Mouse (Mus musculus) limb, embryonic 13.5 days (tissue): ENCODE measurements around the gene Prdm1. TPM values are rescaled to one million over a fixed set of nuclear protein-coding genes. Genes with fewer than 3 reads are reported as not detected.

Source experiments
- ATAC-seq: fragments of 200-750 bp; cut with Nextera tagmentation; 2 replicates; pipeline ENCODE4 v1.8.0; 2017; ENCODE audit warnings: low read depth, moderate number of reproducible peaks, moderate TSS enrichment; ENCODE audit not compliant: low FRiP score
- H3K27ac ChIP-seq: fragments of 300-500 bp; sonication (generic); 2 replicates; pipeline ENCODE4 v1.5.1; 2015; ENCODE audit warnings: inconsistent platforms, mild to moderate bottlenecking, moderate library complexity
- H3K27me3 ChIP-seq: fragments of 300-500 bp; sonication (generic); 2 replicates; pipeline ENCODE4 v1.6.1; 2015; ENCODE audit warnings: mild to moderate bottlenecking, inconsistent platforms
- H3K36me3 ChIP-seq: fragments of 300-500 bp; sonication (generic); 2 replicates; pipeline ENCODE4 v1.6.1; 2015; ENCODE audit warnings: inconsistent platforms, mild to moderate bottlenecking, moderate library complexity
- H3K4me1 ChIP-seq: fragments of 300-500 bp; sonication (generic); 2 replicates; pipeline ENCODE4 v1.6.1; 2015; ENCODE audit warnings: inconsistent platforms
- H3K4me2 ChIP-seq: fragments of 300-500 bp; sonication (generic); replicated peaks from 2 replicates; pipeline ENCODE4 v1.6.1; 2015; ENCODE audit warnings: inconsistent platforms, mild to moderate bottlenecking, moderate library complexity
- H3K4me3 ChIP-seq: fragments of 300-500 bp; sonication (generic); 2 replicates; pipeline ENCODE4 v1.5.1; 2015; ENCODE audit warnings: moderate library complexity, mild to moderate bottlenecking, inconsistent platforms
- H3K9ac ChIP-seq: fragments of 300-500 bp; sonication (generic); 2 replicates; pipeline ENCODE4 v1.6.1; 2015; ENCODE audit warnings: mild to moderate bottlenecking, inconsistent platforms
- H3K9me3 ChIP-seq: fragments of 300-500 bp; sonication (generic); 2 replicates; pipeline ENCODE4 v1.6.1; 2016; ENCODE audit warnings: inconsistent platforms
- WGBS: fragments of 180-500 bp; shearing (Covaris S2); methylation state at CpG from one replicate; pipeline ENCODE4 v1.1.7; 2015; 5-methylcytosine and 5-hydroxymethylcytosine counted together
- polyA plus RNA-seq: library from polyadenylated mRNA; unstranded; fragments of >200 nt; fragmentation: Nextera tagmentation; extraction: Ambion mirVana; gene quantifications from 2 replicates; pipeline ENCODE4 v1.2.1, GENCODE M21; 2015

Prdm1 gene
- polyA plus RNA-seq, 1 experiment from 2014 or later, result 4.3 TPM

GRCm38 (mm10) chr10:44490899-44491422 is 37.3 kb downstream of the Prdm1 start:
- no peak overlapping the region for H3K9ac ChIP-seq
- 0 out of 2 replicates have a peak, but pooled peaks cover 11% of the 10 kb centered on the region for H3K4me1 ChIP-seq
- no peak overlapping the region for H3K4me3 ChIP-seq
- no peaks in the 10 kb centered on the region for H3K27me3 ChIP-seq
- H3K27ac ChIP-seq, result no peak overlapping the region
- no peaks in the 10 kb centered on the region for H3K36me3 ChIP-seq
- H3K9me3 ChIP-seq, result no peaks in the 10 kb centered on the region
- no peak overlapping the region for H3K4me2 ChIP-seq
- 28% methylated on average over 5 of the region's 5 CpGs for WGBS
- ATAC-seq, result no peak

DNA sequence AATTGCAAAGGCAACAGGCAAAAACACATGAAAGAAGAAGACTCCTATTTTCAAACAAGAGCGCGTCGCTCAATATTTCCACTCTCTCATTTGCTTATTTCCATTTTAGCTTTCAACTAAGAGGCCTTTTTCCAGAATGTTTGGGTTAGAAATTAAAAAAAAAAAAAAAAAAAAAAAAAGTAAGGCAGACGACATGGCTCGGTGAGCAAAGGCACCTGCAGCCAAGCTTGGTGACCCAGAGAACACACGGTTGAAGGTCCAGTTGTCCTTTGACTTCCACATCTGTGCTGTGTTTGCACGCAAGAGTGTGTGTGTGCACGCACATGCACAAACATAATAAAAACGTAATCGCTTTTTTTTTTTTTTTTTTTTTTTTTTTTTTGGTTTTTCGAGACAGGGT is 41.2 kb downstream of the Prdm1 start:
- no peak overlapping the region for H3K9ac ChIP-seq
- no peak overlapping the region for H3K27ac ChIP-seq
- no peaks in the 10 kb centered on the region for H3K36me3 ChIP-seq
- H3K4me2 ChIP-seq, result no peak overlapping the region
- H3K4me1 ChIP-seq, result peaks cover 12% of the 10 kb centered on the region; the same call in 1 of the 2 replicates
- ATAC-seq, result no peak
- WGBS, result 85% methylated on average over 11 of the region's 11 CpGs
- no peaks in the 10 kb centered on the region for H3K9me3 ChIP-seq
- H3K4me3 ChIP-seq, result no peak overlapping the region
- no peaks in the 10 kb centered on the region for H3K27me3 ChIP-seq

DNA sequence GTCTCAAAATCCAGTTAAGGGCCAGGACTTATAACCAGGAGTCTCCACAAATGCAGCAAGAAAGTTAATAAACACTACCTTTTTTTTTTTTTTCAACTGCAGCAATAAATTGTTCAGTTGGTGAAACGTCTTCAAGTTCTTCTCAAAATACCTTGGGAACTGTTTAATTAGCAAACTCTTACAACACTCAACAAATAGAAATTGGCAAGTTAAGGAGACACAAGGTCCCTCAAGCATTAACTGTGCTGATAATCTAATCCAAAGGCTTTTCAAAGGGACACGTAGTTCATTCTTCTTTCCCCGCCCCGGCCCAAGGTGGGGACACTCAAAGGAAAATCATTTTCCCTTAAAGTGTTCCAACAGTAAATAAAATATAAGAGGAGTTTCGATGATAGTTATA is 44.2 kb downstream of the Prdm1 start:
- no peaks in the 10 kb centered on the region for H3K9me3 ChIP-seq
- 80% methylated on average over 5 of the region's 5 CpGs for WGBS
- no peak overlapping the region for H3K27ac ChIP-seq
- peaks cover 9% of the 10 kb centered on the region for H3K27me3 ChIP-seq
- H3K36me3 ChIP-seq, result no peaks in the 10 kb centered on the region
- H3K4me3 ChIP-seq, result no peak overlapping the region
- no peak overlapping the region for H3K4me2 ChIP-seq
- no peak for ATAC-seq
- peaks cover 13% of the 10 kb centered on the region for H3K4me1 ChIP-seq
- no peak overlapping the region for H3K9ac ChIP-seq

DNA sequence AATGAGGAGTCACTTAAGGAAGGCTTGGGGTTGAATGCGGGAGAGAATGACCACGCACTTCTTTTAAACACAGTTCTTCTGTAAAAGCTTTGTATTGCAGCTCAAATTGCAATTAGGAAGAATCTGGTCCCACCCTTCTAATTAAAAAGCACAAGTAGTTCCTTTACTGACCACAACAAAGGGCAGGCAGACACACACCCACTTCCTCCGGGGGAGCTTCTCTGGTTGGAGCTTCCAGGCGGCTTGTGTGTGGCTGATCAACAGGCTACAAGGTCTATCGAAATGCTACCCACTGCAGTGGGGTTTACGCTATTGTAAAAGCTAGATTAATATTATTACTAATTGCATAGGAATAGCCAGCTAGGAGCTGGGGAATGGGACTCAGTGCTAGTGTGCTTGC is 45.2 kb downstream of the Prdm1 start:
- no peaks in the 10 kb centered on the region for H3K36me3 ChIP-seq
- H3K27me3 ChIP-seq, result peaks cover 11% of the 10 kb centered on the region
- WGBS, result 56% methylated on average over 6 of the region's 6 CpGs
- no peak overlapping the region for H3K9ac ChIP-seq
- H3K9me3 ChIP-seq, result no peaks in the 10 kb centered on the region
- no peak for ATAC-seq
- no peak overlapping the region for H3K4me3 ChIP-seq
- no peak overlapping the region for H3K27ac ChIP-seq
- H3K4me1 ChIP-seq, result peaks cover 17% of the 10 kb centered on the region
- no peak overlapping the region for H3K4me2 ChIP-seq

- no peaks in the 10 kb centered on the region for H3K36me3 ChIP-seq
- no peak for ATAC-seq
- no peak overlapping the region for H3K9ac ChIP-seq
- WGBS, result 96% methylated on average over 5 of the region's 5 CpGs
- H3K27me3 ChIP-seq, result peaks cover 16% of the 10 kb centered on the region
- no peak overlapping the region for H3K4me2 ChIP-seq
- H3K27ac ChIP-seq, result no peak overlapping the region
- no peaks in the 10 kb centered on the region for H3K9me3 ChIP-seq
- H3K4me1 ChIP-seq, result peaks cover 18% of the 10 kb centered on the region
- H3K4me3 ChIP-seq, result no peak overlapping the region
Observed at GRCm38 (mm10) chr10:44481379-44481778, 46.9 kb downstream of the Prdm1 start.

GRCm38 (mm10) chr10:44479286-44479685 is 49.0 kb downstream of the Prdm1 start:
- no peak for ATAC-seq
- 20% methylated on average over 6 of the region's 6 CpGs for WGBS
- no peak overlapping the region for H3K27ac ChIP-seq
- H3K27me3 ChIP-seq, result peaks cover 16% of the 10 kb centered on the region
- H3K4me1 ChIP-seq, result peaks cover 22% of the 10 kb centered on the region
- 0 out of 2 replicates have a peak overlapping the region, but pooled peaks have one; percentile 27 for H3K4me2 ChIP-seq
- H3K4me3 ChIP-seq, result no peak overlapping the region
- no peak overlapping the region for H3K9ac ChIP-seq
- H3K9me3 ChIP-seq, result no peaks in the 10 kb centered on the region
- no peaks in the 10 kb centered on the region for H3K36me3 ChIP-seq

- Histone ChIP-seq H3K4me3 (no peak overlapping the region), H3K9ac (no peak overlapping the region), H3K36me3 (no peaks in the 10 kb centered on the region), H3K9me3 (no peaks in the 10 kb centered on the region), H3K27ac (no peak overlapping the region), H3K27me3 (peaks cover 16% of the 10 kb centered on the region), H3K4me1 (peaks cover 19% of the 10 kb centered on the region), H3K4me2 (no peak overlapping the region)
- ATAC-seq, result no peak
- WGBS, result 38% methylated on average over 5 of the region's 5 CpGs
Observed at GRCm38 (mm10) chr10:44478091-44478490, 50.2 kb downstream of the Prdm1 start.

GRCm38 (mm10) chr10:44477240-44477639 is 51.1 kb downstream of the Prdm1 start:
- 81% methylated on average over 8 of the region's 8 CpGs for WGBS
- Histone ChIP-seq H3K9me3 (no peaks in the 10 kb centered on the region), H3K27ac (no peak overlapping the region), H3K27me3 (peaks cover 16% of the 10 kb centered on the region), H3K36me3 (no peaks in the 10 kb centered on the region), H3K4me3 (no peak overlapping the region), H3K4me1 (peaks cover 19% of the 10 kb centered on the region), H3K9ac (no peak overlapping the region), H3K4me2 (no peak overlapping the region)
- no peak for ATAC-seq

DNA sequence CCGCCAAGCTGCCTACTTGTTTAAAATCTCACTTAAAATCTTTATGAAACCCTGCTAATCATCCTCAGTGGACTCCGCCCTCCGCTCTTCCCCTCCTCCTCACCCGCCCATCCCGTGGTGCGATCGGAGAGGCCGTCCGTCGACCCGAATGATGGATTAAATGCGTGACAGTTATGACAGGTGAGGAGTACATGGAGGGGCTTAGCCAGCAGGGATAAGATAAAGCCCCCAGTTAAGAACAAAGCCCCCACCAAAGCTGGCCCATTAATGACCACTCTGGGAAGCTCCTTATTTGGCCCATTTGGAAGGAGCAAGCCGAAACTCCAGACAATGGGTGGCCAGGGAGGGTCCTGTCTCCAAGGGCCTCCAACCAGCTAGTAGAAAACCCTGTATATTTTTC is 51.8 kb downstream of the Prdm1 start:
- Histone ChIP-seq H3K4me2 (no peak overlapping the region), H3K27me3 (peaks cover 16% of the 10 kb centered on the region), H3K9me3 (no peaks in the 10 kb centered on the region), H3K4me3 (no peak overlapping the region), H3K27ac (no peak overlapping the region), H3K4me1 (peaks cover 19% of the 10 kb centered on the region), H3K36me3 (no peaks in the 10 kb centered on the region), H3K9ac (no peak overlapping the region)
- WGBS, result 73% methylated on average over 13 of the region's 13 CpGs
- ATAC-seq, result no peak

GRCm38 (mm10) chr10:44475376-44475775 is 52.9 kb downstream of the Prdm1 start:
- no peak for ATAC-seq
- Histone ChIP-seq H3K27ac (no peak overlapping the region), H3K27me3 (peaks cover 9% of the 10 kb centered on the region), H3K4me2 (no peak overlapping the region), H3K9ac (no peak overlapping the region), H3K4me3 (no peak overlapping the region), H3K9me3 (no peaks in the 10 kb centered on the region), H3K36me3 (no peaks in the 10 kb centered on the region), H3K4me1 (peaks cover 19% of the 10 kb centered on the region)
- 88% methylated on average over 3 of the region's 3 CpGs for WGBS

DNA sequence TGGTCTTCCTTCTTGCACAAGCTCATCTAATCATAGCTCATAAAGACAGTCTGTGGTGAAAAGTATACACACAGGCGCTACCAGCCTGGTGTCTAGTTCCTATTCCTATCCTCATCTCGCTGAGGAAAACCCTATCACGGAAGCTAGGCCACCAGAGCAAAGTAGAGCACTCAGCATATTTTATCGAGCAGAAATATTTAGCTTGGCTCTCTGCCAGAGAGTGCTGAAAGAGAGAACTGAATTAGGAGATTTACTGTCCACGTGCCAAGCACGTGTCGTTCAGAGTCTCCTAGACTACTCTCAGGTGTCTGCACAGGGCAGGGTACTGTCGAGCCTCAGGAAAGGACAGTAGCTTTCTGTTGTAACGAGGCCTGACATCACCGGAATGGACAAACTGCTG is 54.0 kb downstream of the Prdm1 start:
- no peak overlapping the region for H3K9ac ChIP-seq
- ATAC-seq, result peak; percentile 84
- no peak overlapping the region for H3K4me3 ChIP-seq
- H3K4me1 ChIP-seq, result peaks cover 16% of the 10 kb centered on the region
- H3K27ac ChIP-seq, result no peak overlapping the region
- peaks cover 11% of the 10 kb centered on the region for H3K27me3 ChIP-seq
- no peak overlapping the region for H3K4me2 ChIP-seq
- H3K36me3 ChIP-seq, result no peaks in the 10 kb centered on the region
- H3K9me3 ChIP-seq, result no peaks in the 10 kb centered on the region
- 27% methylated on average over 10 of the region's 10 CpGs for WGBS

DNA sequence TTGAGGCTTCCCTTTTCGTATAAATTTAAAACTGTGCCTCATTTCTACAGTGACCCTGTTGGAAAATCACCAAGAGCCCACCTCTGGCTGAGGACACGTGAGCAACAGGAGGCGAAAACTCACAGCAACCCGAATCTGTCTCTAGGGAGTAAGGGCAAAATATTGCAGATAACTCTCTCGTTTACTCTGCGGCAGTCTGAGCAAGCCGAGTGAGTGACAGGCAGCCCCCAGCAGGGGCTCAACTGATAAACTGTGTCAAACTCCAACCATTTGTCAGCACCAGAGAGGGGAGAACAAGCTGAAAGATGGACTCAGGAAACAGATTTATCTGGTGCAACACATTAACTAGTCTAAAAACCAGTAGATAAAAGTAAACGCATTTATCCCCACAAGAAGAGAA is 62.7 kb downstream of the Prdm1 start:
- Histone ChIP-seq H3K36me3 (no peaks in the 10 kb centered on the region), H3K27ac (no peak overlapping the region), H3K4me3 (no peak overlapping the region; the same call in 1 of the 2 replicates), H3K27me3 (peaks cover 47% of the 10 kb centered on the region), H3K4me2 (peak overlapping the region; percentile 22; the same call in 1 of the 2 replicates), H3K9ac (no peak overlapping the region), H3K9me3 (no peaks in the 10 kb centered on the region), H3K4me1 (peaks cover 12% of the 10 kb centered on the region; the same call in 1 of the 2 replicates)
- WGBS, result 23% methylated on average over 8 of the region's 8 CpGs
- no peak for ATAC-seq

- Histone ChIP-seq H3K27ac (no peak overlapping the region), H3K27me3 (peaks cover 47% of the 10 kb centered on the region), H3K9ac (no peak overlapping the region), H3K4me3 (no peak overlapping the region), H3K4me1 (peaks cover 12% of the 10 kb centered on the region), H3K9me3 (no peaks in the 10 kb centered on the region), H3K4me2 (no peak overlapping the region), H3K36me3 (no peaks in the 10 kb centered on the region)
- no peak for ATAC-seq
- WGBS, result 71% methylated on average over 5 of the region's 5 CpGs
Observed at GRCm38 (mm10) chr10:44464563-44464962, 63.7 kb downstream of the Prdm1 start.
